Mouse (Mus musculus): ENCODE results near the gene Tmbim4.

The Tmbim4 gene

DNA sequence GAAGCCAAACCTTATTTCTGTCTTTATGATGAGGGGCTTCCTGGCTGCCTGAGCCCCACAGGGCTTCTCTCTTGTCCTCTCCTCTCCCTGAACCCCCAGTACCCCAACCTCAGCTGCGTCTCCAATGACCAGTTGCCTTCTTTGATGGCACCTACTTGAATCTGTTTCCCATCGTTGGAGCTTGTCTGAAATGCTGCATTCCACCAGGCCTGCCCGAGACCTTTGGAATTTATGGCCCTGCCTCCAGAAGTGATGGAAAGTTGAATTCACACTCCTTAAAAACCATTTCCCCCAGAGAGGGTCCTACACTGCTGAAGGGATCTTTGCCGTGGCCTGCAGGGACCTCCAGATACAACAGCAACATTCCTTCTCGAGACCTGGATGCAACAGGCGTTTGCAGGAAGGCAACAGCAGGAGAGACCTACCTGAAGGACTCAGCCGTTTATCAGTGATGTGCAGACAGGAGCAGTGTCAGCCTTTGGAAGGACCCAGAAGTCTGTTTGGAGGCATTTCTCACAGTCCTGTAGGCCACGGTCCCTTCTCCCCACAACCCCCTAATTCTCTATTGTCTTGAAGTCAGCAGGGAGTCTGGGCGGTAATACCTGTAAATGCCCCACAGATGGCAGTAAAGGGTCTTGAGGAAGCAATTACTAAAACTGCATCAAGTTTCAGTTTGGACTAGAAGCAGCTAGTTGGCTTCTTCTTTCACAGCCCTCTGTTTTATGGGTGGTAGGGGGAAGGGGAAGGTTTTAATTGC lies 45.8 kb downstream of the Tmbim4 start:
- DNase-seq, result peak; percentile 46 to 48

DNA sequence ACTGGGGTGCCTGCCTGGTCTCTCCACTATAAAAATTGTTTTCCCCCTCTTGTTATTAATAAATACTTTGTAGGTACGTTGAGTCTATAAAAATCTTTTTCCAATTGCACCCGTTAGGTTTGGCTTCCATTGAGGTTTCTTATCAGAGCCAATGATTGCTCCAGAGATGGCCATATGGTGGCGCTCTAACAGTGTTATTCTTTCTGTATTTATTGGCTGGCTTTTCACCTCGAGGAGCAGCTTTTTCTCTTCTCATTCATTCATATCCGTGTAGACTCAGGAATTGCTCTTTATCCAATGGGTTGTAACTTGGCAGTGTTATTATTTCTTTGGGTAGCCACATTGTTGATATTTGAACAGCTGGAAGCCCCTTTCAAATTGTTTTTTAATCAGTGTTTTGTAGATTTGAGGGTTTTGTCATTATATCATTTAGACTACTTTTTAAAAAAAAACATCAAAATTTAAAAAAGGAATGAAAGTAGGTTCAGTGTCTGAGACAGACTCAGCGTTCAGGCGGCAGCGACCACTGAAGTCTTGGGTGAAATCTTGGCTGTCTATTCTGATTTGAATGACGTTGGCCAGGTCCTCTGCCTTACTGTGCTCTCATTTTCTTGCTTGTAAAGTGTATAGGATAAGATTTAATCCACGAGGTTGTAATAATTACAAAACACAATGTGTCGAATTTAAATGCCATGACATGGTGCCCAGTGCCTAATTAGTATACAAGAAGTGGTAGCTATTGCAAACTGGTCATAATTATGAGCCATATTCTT lies 49.7 kb downstream of the Tmbim4 start:
- no peak for DNase-seq

DNA sequence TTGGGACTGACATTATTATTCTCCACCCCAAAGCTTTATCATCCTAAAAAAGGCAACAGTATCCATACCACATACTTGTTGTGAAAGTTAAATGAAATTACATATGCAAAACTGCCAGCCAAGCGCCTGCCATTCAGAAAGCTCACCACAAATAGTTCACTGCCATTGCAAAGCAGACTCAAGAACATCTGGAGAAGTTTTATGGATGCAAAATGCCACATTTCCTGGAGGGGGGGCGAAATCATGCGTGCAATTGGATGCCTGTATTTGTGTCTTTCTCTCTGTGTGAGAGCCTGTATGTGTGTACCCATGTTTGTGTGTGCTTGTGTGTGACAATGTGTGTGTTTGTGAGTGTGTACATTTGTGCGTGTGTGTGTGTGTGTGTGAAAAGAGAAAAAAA lies 50.4 kb downstream of the Tmbim4 start:
- no peak for DNase-seq

DNA sequence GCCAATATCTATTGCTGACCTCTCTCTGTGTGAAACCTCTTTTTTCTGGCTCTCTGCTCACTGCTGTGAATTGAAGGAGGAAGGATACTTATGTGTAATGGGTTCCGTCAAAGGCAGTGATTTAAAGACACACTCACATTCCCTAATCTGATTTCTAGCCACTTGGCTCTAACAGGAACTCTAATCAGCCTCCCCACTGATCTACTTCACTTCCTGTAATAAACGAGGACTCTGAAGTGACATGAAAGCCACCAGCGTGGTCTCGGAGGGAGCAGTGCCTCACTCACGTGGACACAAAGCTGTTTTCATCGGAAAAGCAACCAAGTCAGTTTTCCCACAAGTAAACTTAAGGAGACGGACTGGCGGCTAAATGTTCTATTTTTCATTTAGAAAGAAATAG lies 51.4 kb downstream of the Tmbim4 start:
- no peak for DNase-seq

DNA sequence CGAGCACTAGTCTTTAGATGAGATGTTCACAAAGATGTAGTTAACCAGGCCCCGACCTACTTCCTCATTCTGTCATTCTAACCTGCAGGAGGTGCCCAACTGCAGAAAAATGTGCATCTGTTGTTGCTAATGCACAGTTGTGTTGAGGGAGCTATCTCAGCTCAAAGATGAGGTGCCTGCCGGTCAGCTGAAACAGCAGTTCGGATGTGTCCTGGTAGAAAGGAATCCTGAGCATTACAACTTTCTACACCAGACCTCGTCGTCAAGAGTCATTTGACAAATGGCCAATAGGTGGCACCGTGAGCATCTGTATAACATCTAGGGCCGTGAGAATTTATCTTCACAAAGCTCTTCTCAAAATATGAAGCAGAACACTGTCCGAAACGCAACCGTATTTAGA lies 55.8 kb downstream of the Tmbim4 start:
- peak; percentile 11 to 20 for DNase-seq

DNA sequence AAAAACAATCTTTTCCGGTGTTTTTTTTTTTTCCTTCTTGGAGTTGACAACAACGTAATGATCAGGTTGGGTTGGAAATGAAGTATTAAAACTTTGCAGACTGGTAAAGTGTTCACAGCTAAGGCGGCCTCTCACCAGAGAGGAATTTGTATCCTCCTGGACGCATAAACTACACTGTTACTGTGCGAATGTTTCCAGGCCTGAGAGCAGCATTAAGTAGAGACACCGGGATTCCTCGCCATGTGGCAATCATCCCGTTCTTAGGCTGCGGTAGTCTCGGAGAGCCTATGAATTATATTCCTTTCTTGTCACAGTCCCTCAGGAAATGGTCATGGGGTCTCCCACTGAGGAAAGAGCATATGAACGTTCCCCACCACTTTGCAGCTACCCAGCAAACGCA lies 66.4 kb downstream of the Tmbim4 start:
- no peak for DNase-seq

DNA sequence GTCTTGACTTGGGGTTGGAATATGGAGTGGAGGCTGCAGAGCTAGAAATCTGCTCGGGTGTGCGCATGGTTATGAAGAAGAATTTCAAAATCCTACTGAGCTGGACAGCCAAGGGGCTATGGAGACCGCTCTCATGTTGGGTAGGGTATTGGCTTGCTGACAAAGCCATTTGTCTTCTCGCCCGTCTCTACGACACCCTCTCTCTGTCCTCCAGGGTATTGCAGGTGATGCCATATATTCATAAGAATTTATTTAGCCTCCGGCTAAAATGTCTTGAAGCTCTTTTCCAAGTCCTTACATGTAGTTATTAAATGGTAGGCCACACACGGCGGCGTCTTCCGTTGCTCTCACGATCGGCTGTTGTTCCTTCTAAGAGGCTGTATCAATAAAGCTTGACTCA lies 68.6 kb downstream of the Tmbim4 start:
- no peak for DNase-seq

DNA sequence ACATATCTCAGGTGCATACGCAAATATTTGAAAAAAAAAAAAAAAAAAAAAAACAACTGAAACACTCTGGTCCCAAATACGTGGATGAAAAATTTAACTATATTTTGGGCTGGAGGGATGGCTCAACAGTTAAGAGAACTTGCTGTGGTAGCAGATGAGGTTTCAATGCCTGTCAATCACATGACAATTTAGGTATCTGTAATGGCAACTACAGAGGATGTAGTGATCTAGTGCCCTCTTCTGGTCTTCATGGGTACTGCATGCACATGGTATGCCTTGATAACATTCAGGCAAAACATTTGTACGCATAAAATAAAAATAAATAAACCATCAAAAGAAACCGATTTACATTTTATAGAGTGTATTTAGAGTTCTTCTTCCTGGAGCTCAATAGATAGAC lies 69.4 kb downstream of the Tmbim4 start:
- DNase-seq, result peak; percentile 14 to 37

DNA sequence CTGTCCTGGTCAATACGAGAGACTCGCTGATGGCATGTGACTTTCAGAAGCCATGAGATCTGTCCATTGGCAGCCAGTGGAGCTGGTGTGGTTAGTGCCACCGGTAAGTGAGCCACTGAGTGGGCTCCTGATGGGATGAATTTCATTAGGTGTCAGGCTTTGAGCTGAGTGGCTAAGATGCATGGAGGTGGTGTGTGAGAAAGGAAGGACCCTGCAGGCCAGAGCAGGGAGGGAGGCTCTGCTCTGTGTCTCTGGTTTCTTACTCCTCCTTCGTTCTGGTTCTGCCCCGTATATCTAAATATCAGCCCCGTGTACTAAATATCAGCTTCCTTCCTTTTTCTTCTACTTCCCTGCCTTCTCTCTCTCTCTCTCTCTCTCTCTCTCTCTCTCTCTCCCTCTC lies 69.9 kb downstream of the Tmbim4 start:
- no peak for DNase-seq

DNA sequence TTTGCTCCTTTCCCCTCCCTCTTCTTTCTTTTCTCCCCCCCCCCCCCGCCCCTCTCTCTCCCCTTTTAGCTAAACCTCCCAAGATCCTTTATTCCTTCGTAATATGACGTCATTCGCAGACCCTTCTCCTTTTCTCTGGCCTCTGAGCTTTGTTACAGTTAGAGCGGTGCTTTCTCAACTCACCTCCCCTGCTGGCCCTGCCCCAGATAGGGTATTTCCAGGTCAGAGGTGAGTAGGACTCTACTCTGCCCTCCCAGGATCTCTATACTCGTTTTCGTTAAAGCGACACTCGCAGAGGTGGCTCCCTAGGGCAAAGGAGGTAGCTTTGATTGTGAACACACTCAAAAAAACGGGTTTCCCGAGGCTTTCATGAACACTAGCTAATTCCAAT lies 70.5 kb downstream of the Tmbim4 start:
- no peak for DNase-seq

DNA sequence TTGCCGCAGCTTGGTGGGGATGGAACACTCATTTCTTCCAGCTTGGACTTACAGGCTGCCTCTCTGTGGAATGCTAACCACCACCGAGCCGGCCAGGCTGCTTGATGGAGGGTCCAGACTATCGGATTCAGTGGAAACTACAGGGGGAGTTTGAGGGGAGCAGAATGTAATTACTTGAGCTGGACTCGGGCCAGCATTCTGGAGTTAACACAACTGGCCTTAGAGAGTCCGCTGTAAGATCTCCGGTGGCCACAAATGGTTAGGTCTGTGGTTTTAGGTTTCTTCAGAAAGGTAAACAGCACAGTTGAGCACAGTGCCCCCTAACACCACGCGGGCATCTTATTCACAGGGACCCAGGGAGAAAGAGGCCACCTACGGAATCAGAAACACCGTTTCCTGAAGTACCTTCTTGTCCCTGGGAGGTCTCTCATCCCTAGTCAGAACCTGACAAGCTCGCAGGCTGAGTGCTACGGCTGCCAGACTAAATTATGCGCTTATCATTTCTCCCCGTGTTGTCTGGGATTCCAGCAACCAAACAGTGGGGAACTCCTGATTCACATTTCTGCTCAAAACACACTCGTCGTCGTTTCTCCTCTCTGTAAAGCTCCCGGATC lies 71.0 kb downstream of the Tmbim4 start:
- DNase-seq, result no peak

DNA sequence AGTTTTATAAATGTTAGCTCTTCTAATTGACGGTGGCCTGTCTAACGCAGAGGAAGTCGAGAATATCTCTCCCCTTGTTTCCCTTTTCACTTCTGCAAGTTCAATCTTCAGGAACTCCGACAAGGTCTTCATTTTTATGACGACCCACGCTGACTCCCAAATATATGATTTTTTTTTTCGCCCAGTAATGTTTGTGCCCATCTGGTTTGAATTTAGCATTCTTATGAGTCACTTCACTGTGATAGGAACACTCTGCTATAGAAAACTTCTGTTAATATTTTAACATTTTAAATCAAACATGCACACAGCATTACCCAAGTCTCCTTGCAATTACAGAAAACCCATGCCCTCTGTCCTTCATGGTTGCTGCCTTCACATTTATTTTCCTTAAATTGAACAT lies 71.9 kb downstream of the Tmbim4 start:
- DNase-seq, result no peak

Data from thymus, postnatal 36 days (tissue).